Mouse (Mus musculus) embryonic facial prominence, embryonic 14.5 days (tissue): Measurements from ENCODE around the gene E330034G19Rik. TPM values are rescaled to one million over a fixed set of nuclear protein-coding genes. Genes with fewer than 3 reads are reported as not detected.

Experiments used
- ATAC-seq: fragments of 200-750 bp; cut with Nextera tagmentation; 2 replicates; pipeline ENCODE4 v1.8.0; 2017; ENCODE audit warnings: low read depth, moderate number of reproducible peaks, moderate TSS enrichment
- DNase-seq: peaks from one replicate; pipeline ENCODE4 v3.0.0-alpha.2; 2015; ENCODE audit warnings: low spot score
- H3K27ac ChIP-seq: fragments of 300-500 bp; sonication (generic); replicated peaks from 2 replicates; pipeline ENCODE4 v1.5.1; 2014; ENCODE audit warnings: low read depth, mild to moderate bottlenecking, low read length, moderate library complexity
- H3K27me3 ChIP-seq: fragments of 300-500 bp; sonication (generic); replicated peaks from 2 replicates; pipeline ENCODE4 v1.6.1; 2014; ENCODE audit warnings: low read length; ENCODE audit not compliant: control insufficient read depth, insufficient read depth
- H3K36me3 ChIP-seq: fragments of 300-500 bp; sonication (generic); 2 replicates; pipeline ENCODE4 v1.6.1; 2014; ENCODE audit warnings: low read length, mixed read lengths; ENCODE audit not compliant: control insufficient read depth, insufficient read depth
- H3K4me1 ChIP-seq: fragments of 300-500 bp; sonication (generic); 2 replicates; pipeline ENCODE4 v1.6.1; 2014; ENCODE audit warnings: antibody characterized with exemption, low read length; ENCODE audit not compliant: control insufficient read depth, insufficient read depth
- H3K4me2 ChIP-seq: fragments of 300-500 bp; sonication (generic); 2 replicates; pipeline ENCODE4 v1.6.1; 2014; ENCODE audit warnings: low read depth, mild to moderate bottlenecking, low read length, moderate library complexity, mixed read lengths
- H3K4me3 ChIP-seq: fragments of 300-500 bp; sonication (generic); 2 replicates; pipeline ENCODE4 v1.5.1; 2014; ENCODE audit warnings: low read depth, mild to moderate bottlenecking, low read length
- H3K9ac ChIP-seq: fragments of 300-500 bp; sonication (generic); 2 replicates; pipeline ENCODE4 v1.6.1; 2014; ENCODE audit warnings: low read depth, mild to moderate bottlenecking, low read length, moderate library complexity, mixed read lengths
- H3K9me3 ChIP-seq: fragments of 300-500 bp; sonication (generic); 2 replicates; pipeline ENCODE4 v1.6.1; 2016; ENCODE audit warnings: low read length; ENCODE audit not compliant: control insufficient read depth
- WGBS: fragments of 180-500 bp; shearing (Covaris S2); extraction: QIAGEN DNeasy Blood & Tissue Kit; methylation state at CpG from one replicate; pipeline ENCODE4 v1.1.7; 2014; 5-methylcytosine and 5-hydroxymethylcytosine counted together
- polyA plus RNA-seq: library from polyadenylated mRNA; unstranded; fragments of >200 nt; fragmentation: Nextera tagmentation; extraction: Ambion mirVana; gene quantifications from 2 replicates; pipeline ENCODE4 v1.2.1, GENCODE M21; 2014

E330034G19Rik gene
- not detected in 2 replicates for polyA plus RNA-seq

DNA sequence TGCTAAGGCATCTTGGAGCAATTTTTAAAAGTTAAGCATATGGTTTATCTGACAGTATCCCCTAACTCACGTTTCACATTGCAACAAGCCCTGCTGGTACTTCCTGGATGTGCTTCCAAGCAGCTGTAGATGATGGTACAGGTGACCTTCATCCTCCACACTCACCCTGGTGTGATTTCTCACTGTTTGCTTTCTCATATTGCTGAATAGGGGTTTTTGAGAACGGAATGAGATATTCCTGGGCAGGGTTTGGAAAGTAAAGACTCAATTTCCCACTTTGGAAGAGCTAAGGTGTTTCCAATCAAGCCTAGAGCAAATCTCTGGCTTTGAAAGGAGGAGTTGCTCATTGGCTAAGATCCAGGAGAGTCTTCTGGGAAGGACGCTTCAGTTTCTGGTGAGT, at the start of gene E330034G19Rik:
Gene E330034G19Rik, plus strand, starts transcription at position 301 of the 400 bp plus-strand sequence.
- no peak within 1 kb of the TSS for H3K27ac ChIP-seq
- H3K4me1 ChIP-seq: no peaks in the 10 kb centered on the region
- H3K9me3 ChIP-seq: no peaks in the 10 kb centered on the region
- H3K36me3 ChIP-seq: no peaks in the 10 kb centered on the region
- no peak within 1 kb of the TSS for H3K9ac ChIP-seq
- WGBS: 43% methylated on average over 3 of the region's 3 CpGs
- ATAC-seq (no peak), DNase-seq (no peak)
- H3K4me2 ChIP-seq: no peak within 1 kb of the TSS
- H3K27me3 ChIP-seq: no peaks in the 10 kb centered on the region
- no peak within 1 kb of the TSS for H3K4me3 ChIP-seq

DNA sequence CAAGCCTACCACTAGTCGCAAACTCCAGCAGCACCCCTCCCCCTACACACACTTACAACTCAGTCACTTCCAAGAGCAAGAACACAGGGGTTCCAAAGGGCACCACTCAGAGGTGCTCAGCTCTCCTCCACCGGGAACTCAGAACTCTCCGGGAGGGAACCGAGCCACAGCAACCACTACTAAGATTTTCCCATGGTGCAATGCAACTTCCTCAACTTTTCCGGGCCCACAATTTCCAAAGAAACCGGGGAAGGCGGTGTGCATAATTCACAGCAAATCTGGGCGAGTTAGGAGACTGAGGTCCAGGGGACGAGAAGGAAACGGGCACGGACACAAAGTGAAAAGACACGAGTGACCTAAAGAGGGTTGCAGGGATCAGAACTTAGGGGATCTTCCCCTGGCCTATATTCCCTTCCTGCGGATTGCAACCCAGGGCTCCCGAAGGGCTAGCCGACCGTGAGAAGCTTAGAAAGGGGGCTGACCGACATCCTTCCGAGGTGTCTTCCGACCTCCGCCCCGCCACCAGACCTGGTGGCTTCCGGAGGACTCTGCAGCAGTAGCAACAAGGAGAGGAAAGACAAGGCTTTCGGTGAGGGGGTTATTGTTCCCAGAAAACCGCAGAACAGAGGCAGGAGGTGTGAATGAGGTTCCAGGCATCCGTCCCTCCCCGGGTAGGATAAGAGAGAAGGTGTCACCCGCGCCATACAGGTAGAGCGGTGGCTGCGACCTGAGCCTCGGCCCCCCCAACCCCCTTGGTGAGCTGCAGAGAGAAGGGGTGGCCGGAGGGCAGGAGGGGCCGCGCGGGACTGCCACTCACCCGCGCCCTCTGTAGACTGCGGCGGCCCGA, 48.5 kb upstream of the E330034G19Rik start:
- WGBS: under 1% methylated on average over 27 of the region's 40 CpGs
- Histone ChIP-seq H3K4me1 (peaks cover 7% of the 10 kb centered on the region; the same call in 1 of the 2 replicates), H3K9me3 (no peaks in the 10 kb centered on the region), H3K4me3 (peak overlapping the region; percentile 74), H3K36me3 (0 out of 2 replicates have a peak, but pooled peaks cover 3% of the 10 kb centered on the region), H3K27ac (peak overlapping the region; percentile 95), H3K4me2 (peak overlapping the region; percentile 94), H3K9ac (peak overlapping the region; percentile 96), H3K27me3 (no peaks in the 10 kb centered on the region)
- ATAC-seq (peak; percentile 7; the same call in 1 of the 2 replicates), DNase-seq (peak; percentile 48)

DNA sequence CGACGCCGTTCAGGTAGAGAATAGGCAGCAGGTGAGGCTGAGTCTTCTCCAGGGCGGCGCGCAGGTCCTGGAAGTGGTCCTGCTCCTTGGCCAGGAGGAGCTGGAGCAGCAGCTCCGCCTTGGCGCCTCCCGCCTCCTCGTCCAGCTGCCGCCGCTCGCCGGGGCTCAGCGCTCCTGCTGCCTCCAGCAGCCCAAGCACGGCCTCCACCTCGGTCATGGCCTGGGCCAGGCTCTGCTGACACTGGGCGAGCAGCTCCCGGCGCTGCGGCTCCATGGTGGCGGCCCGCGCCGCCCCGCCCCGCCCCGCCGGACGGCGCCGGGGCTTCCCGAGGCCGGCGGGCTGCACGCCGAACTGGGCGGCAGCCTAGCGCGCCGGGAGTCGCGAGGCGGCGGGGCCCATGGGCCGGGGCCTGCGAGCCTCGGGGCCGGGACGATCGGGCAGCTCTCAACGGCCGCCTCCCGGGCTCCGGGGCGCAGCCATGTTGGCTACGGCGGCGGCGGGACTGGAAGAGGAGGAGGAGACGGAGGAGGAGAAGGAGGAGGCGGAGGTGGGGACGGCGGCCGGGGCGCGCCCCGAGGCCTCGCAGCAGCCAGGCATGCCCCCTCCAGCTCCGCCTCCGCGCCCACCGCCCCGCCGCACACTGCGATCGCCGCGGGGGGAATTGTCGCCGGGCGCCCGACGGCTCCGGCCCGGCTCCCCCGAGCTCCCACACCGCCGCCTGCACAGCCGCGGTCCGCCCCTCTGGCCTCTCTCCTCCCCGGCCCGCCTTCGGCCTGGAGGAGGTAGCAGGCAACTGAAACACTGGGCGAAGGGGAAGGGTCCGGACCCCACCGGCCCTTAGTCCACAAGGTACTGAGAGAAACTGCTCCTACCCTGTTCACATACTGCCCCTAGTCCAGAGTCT, 47.6 kb upstream of the E330034G19Rik start, which contains the start of gene Dlg5:
Gene Dlg5, minus strand, starts transcription at position 744 of the 905 bp plus-strand sequence.
- Histone ChIP-seq H3K4me1 (peaks cover 7% of the 10 kb centered on the region; the same call in 1 of the 2 replicates), H3K27ac (peak within 1 kb of the TSS; percentile 95), H3K36me3 (0 out of 2 replicates have a peak, but pooled peaks cover 3% of the 10 kb centered on the region), H3K9me3 (no peaks in the 10 kb centered on the region), H3K4me2 (peak within 1 kb of the TSS; percentile 94), H3K27me3 (no peaks in the 10 kb centered on the region), H3K9ac (peak within 1 kb of the TSS; percentile 96), H3K4me3 (peak within 1 kb of the TSS; percentile 74)
- peak; percentile 87 for ATAC-seq
- peak; percentile 80 for DNase-seq
- WGBS: 1% methylated on average over 28 of the region's 98 CpGs

DNA sequence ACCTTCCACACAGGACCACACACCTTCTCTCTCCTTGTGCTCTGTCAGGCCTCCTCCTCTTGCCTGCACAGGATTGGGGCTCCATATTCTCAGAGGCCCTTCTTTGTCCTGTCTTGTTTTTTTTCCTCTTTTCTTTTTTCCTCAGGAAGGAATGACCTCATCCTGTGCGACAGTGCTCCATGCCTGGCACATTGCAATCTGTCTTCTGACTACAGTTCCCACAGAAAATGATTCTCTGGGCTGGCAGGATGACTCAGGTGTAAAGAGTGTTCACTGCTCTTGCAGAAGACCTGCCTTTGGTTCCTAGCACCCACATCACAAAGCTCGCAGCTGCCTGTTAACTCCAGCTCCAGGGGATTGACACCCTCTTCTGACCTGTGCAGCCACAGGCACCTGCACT, 43.1 kb upstream of the E330034G19Rik start:
- H3K4me3 ChIP-seq: no peak overlapping the region
- no peak overlapping the region for H3K27ac ChIP-seq
- peaks cover 21% of the 10 kb centered on the region for H3K4me1 ChIP-seq
- H3K36me3 ChIP-seq: no peaks in the 10 kb centered on the region
- no peaks in the 10 kb centered on the region for H3K9me3 ChIP-seq
- 56% methylated on average over 2 of the region's 2 CpGs for WGBS
- DNase-seq (no peak), ATAC-seq (no peak)
- H3K9ac ChIP-seq: no peak overlapping the region
- no peak overlapping the region for H3K4me2 ChIP-seq
- no peaks in the 10 kb centered on the region for H3K27me3 ChIP-seq

DNA sequence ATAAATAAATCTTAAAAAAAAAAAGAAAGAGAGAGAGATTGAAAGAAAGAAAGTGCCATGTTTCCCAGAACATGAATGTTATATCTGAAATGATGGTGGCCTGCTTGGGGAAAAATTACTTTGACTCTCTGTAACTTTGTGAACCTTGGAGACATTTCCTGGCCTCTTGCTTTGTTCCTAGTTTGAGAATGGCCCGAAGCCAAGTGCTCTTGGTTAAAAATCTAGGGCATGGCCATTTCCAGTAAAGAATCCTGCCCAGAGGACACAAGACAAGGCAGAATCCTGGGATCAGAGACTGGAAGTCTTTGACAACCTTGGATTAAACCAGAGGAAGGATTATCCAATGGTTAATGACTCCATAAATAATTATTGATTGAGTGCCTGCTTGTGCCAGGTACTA, 41.7 kb upstream of the E330034G19Rik start:
- Histone ChIP-seq H3K9ac (no peak overlapping the region), H3K4me1 (peaks cover 27% of the 10 kb centered on the region), H3K27me3 (no peaks in the 10 kb centered on the region), H3K9me3 (no peaks in the 10 kb centered on the region), H3K27ac (no peak overlapping the region), H3K4me2 (no peak overlapping the region), H3K4me3 (no peak overlapping the region), H3K36me3 (no peaks in the 10 kb centered on the region)
- DNase-seq (no peak), ATAC-seq (no peak)
- WGBS: 65% methylated on average over 1 of the region's 1 CpGs

DNA sequence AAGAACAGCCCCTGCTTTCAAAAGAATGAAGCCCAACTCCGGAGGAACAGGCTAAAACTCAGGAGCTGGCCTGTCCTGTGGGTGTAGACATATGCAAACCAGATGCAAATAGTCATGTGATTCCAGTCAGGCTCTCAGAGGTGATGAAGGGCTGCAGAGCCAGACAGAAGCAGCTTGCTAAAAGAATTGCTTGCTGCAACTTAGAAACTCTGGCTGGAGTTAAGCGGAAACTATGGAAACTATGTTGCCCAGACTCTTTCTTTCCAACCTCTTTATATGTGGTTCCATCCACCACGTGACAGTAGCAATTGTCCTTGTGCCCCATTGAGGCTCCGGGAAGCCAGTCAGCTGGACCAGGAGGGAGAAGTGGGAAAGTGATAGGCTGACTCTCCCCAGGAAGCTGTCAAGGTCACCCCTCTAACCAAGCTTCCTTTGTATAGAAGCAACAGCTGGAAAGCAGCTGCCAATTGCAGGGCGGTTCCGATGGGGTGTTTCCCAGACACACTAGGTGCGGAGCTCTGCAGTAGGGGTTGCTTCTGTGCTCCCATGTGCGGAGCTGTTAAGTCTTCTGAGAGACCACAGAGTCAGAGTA, 39.3 kb upstream of the E330034G19Rik start:
- ATAC-seq (peak; percentile 93), DNase-seq (peak; percentile 94)
- WGBS: 2% methylated on average over 8 of the region's 8 CpGs
- Histone ChIP-seq H3K27me3 (no peaks in the 10 kb centered on the region), H3K36me3 (no peaks in the 10 kb centered on the region), H3K4me1 (peaks cover 25% of the 10 kb centered on the region), H3K27ac (peak overlapping the region; percentile 91), H3K9ac (peak overlapping the region; percentile 11; the same call in 1 of the 2 replicates), H3K9me3 (no peaks in the 10 kb centered on the region), H3K4me2 (peak overlapping the region; percentile 34), H3K4me3 (no peak overlapping the region)

DNA sequence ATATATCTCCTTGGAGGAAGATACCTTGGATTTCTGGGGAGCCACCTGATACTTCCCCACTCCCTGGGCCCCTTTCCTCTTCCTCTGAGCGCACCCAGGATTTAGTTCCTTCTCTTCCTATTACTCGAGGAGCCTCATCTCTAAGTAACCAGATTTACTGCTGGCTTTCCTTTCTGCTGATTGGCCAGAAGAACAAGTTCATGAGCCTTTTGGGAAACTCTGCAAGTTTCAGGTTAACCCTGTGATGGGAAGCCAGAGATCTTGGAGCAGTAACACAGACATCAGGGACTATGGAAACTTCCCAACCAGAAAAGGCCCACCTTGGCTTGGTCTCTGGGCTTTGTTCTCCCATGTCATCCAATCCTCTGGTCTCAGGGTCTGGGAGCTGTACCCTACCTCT, 37.1 kb upstream of the E330034G19Rik start:
- no peak overlapping the region for H3K9ac ChIP-seq
- H3K36me3 ChIP-seq: no peaks in the 10 kb centered on the region
- H3K4me3 ChIP-seq: no peak overlapping the region
- no peak overlapping the region for H3K4me2 ChIP-seq
- no peaks in the 10 kb centered on the region for H3K9me3 ChIP-seq
- H3K4me1 ChIP-seq: peaks cover 25% of the 10 kb centered on the region
- 40% methylated on average over 2 of the region's 2 CpGs for WGBS
- DNase-seq (peak; percentile 16), ATAC-seq (no peak)
- no peaks in the 10 kb centered on the region for H3K27me3 ChIP-seq
- H3K27ac ChIP-seq: no peak overlapping the region

DNA sequence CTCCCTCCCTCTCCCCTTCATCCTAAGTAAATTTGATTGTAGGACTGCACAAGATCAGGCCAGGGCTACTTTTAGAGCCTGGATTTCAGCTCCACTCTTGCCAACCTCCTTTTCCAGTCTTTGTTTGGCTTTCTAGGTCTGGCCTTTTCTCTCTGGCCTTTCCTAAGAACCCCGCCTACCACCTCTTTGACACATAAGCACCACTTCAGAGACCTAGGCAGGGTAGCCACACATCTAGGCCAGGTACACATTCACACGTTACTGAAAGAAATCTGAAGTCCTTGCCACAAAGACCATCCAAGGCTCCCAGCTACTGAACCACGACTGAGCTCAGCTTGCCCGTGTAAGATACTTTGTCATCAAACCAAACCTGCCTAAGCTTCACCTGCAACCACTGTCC, 32.6 kb upstream of the E330034G19Rik start:
- Histone ChIP-seq H3K9ac (no peak overlapping the region), H3K4me1 (peaks cover 30% of the 10 kb centered on the region), H3K9me3 (no peaks in the 10 kb centered on the region), H3K27ac (no peak overlapping the region), H3K4me3 (no peak overlapping the region), H3K36me3 (no peaks in the 10 kb centered on the region), H3K4me2 (no peak overlapping the region), H3K27me3 (no peaks in the 10 kb centered on the region)
- no peak for ATAC-seq
- 71% methylated on average over 4 of the region's 4 CpGs for WGBS
- DNase-seq: no peak
